Mouse (Mus musculus) hindbrain, embryonic 11.5 days (tissue): Measurements from ENCODE around the gene Fam222a. TPM values are rescaled to one million over a fixed set of nuclear protein-coding genes. Genes with fewer than 3 reads are reported as not detected.

Experiments
- ATAC-seq: fragments of 200-750 bp; cut with Nextera tagmentation; 2 replicates; pipeline ENCODE4 v1.8.0; 2017; ENCODE audit warnings: mild to moderate bottlenecking, moderate TSS enrichment, moderate library complexity; ENCODE audit not compliant: low FRiP score
- DNase-seq: peaks from one replicate; pipeline ENCODE4 v3.0.0-alpha.2; 2015; ENCODE audit warnings: low spot score
- H3K27ac ChIP-seq: fragments of 300-500 bp; sonication (generic); 2 replicates; pipeline ENCODE4 v1.5.1; 2014; ENCODE audit warnings: mild to moderate bottlenecking, low read depth, low read length
- H3K27me3 ChIP-seq: fragments of 300-500 bp; sonication (generic); 2 replicates; pipeline ENCODE4 v1.6.1; 2014; ENCODE audit warnings: mild to moderate bottlenecking, low read length, moderate library complexity, mixed read lengths; ENCODE audit not compliant: control insufficient read depth, insufficient read depth
- H3K36me3 ChIP-seq: fragments of 300-500 bp; sonication (generic); 2 replicates; pipeline ENCODE4 v1.6.1; 2014; ENCODE audit warnings: mild to moderate bottlenecking, low read length, moderate library complexity, mixed read lengths; ENCODE audit not compliant: control insufficient read depth, insufficient read depth
- H3K4me1 ChIP-seq: fragments of 300-500 bp; sonication (generic); replicated peaks from 2 replicates; pipeline ENCODE4 v1.6.1; 2014; ENCODE audit warnings: low read length, mixed read lengths; ENCODE audit not compliant: control insufficient read depth, insufficient read depth
- H3K4me2 ChIP-seq: fragments of 300-500 bp; sonication (generic); replicated peaks from 2 replicates; pipeline ENCODE4 v1.6.1; 2014; ENCODE audit warnings: mild to moderate bottlenecking, low read depth, low read length
- H3K4me3 ChIP-seq: fragments of 300-500 bp; sonication (generic); 2 replicates; pipeline ENCODE4 v1.5.1; 2014; ENCODE audit warnings: low read depth, low read length
- H3K9ac ChIP-seq: fragments of 300-500 bp; sonication (generic); 2 replicates; pipeline ENCODE4 v1.6.1; 2014; ENCODE audit warnings: low read depth, low read length
- H3K9me3 ChIP-seq: fragments of 300-500 bp; sonication (generic); 2 replicates; pipeline ENCODE4 v1.6.1; 2016; ENCODE audit warnings: low read length; ENCODE audit not compliant: control insufficient read depth
- WGBS: fragments of 180-500 bp; shearing (Covaris S2); extraction: QIAGEN DNeasy Blood & Tissue Kit; methylation state at CpG from one replicate; pipeline ENCODE4 v1.1.7; 2014; 5-methylcytosine and 5-hydroxymethylcytosine counted together
- polyA plus RNA-seq: library from polyadenylated mRNA; unstranded; fragments of >200 nt; fragmentation: Nextera tagmentation; extraction: Ambion mirVana; gene quantifications from 2 replicates; pipeline ENCODE4 v1.2.1, GENCODE M21; 2014

Gene Fam222a
- polyA plus RNA-seq, 1 experiment from 2014 or later, result 6.5 TPM

- 62% methylated on average over 6 of the region's 6 CpGs for WGBS
- ATAC-seq (no peak), DNase-seq (no peak)
- Histone ChIP-seq H3K36me3 (no peaks in the 10 kb centered on the region), H3K27me3 (no peaks in the 10 kb centered on the region), H3K4me1 (peaks cover 6% of the 10 kb centered on the region), H3K9ac (no peak overlapping the region), H3K9me3 (no peaks in the 10 kb centered on the region), H3K4me3 (no peak overlapping the region), H3K4me2 (no peak overlapping the region), H3K27ac (no peak overlapping the region)
Observed at GRCm38 (mm10) chr5:114597652-114598051, 29.8 kb downstream of the Fam222a start.

- Histone ChIP-seq H3K9me3 (no peaks in the 10 kb centered on the region), H3K9ac (no peak overlapping the region), H3K4me3 (no peak overlapping the region), H3K27ac (no peak overlapping the region), H3K4me1 (peaks cover 10% of the 10 kb centered on the region), H3K4me2 (no peak overlapping the region), H3K36me3 (no peaks in the 10 kb centered on the region), H3K27me3 (no peaks in the 10 kb centered on the region)
- DNase-seq (no peak), ATAC-seq (no peak)
- 84% methylated on average over 8 of the region's 8 CpGs for WGBS
Observed at GRCm38 (mm10) chr5:114602012-114602411, 34.2 kb downstream of the Fam222a start.

- DNase-seq (no peak), ATAC-seq (no peak)
- H3K27me3 ChIP-seq, result no peaks in the 10 kb centered on the region
- no peaks in the 10 kb centered on the region for H3K9me3 ChIP-seq
- H3K27ac ChIP-seq, result no peak overlapping the region
- 86% methylated on average over 5 of the region's 5 CpGs for WGBS
- H3K4me2 ChIP-seq, result no peak overlapping the region
- H3K36me3 ChIP-seq, result no peaks in the 10 kb centered on the region
- no peak overlapping the region for H3K9ac ChIP-seq
- no peak overlapping the region for H3K4me3 ChIP-seq
- peaks cover 8% of the 10 kb centered on the region for H3K4me1 ChIP-seq
Observed at GRCm38 (mm10) chr5:114603975-114604374, 36.2 kb downstream of the Fam222a start.

GRCm38 (mm10) chr5:114604781-114605290, 37.0 kb downstream of the Fam222a start:
- DNase-seq (peak; percentile 71), ATAC-seq (peak; percentile 74)
- no peak overlapping the region for H3K4me2 ChIP-seq
- H3K4me1 ChIP-seq, result peaks cover 8% of the 10 kb centered on the region
- no peak overlapping the region for H3K4me3 ChIP-seq
- no peaks in the 10 kb centered on the region for H3K36me3 ChIP-seq
- no peaks in the 10 kb centered on the region for H3K9me3 ChIP-seq
- H3K27me3 ChIP-seq, result no peaks in the 10 kb centered on the region
- WGBS, result 26% methylated on average over 11 of the region's 11 CpGs
- H3K9ac ChIP-seq, result no peak overlapping the region
- peak overlapping the region; percentile 17; the same call in 1 of the 2 replicates for H3K27ac ChIP-seq

GRCm38 (mm10) chr5:114605981-114606380, 38.2 kb downstream of the Fam222a start:
- Histone ChIP-seq H3K36me3 (no peaks in the 10 kb centered on the region), H3K4me3 (no peak overlapping the region), H3K4me2 (no peak overlapping the region), H3K9me3 (no peaks in the 10 kb centered on the region), H3K27ac (no peak overlapping the region), H3K4me1 (peaks cover 8% of the 10 kb centered on the region), H3K9ac (no peak overlapping the region), H3K27me3 (no peaks in the 10 kb centered on the region)
- WGBS, result 93% methylated on average over 6 of the region's 6 CpGs
- DNase-seq (no peak), ATAC-seq (no peak)

GRCm38 (mm10) chr5:114607651-114608050, 39.8 kb downstream of the Fam222a start:
- H3K9me3 ChIP-seq, result no peaks in the 10 kb centered on the region
- no peak for DNase-seq
- ATAC-seq, result no peak
- no peak overlapping the region for H3K27ac ChIP-seq
- H3K4me1 ChIP-seq, result peaks cover 8% of the 10 kb centered on the region
- no peak overlapping the region for H3K4me3 ChIP-seq
- 91% methylated on average over 8 of the region's 8 CpGs for WGBS
- no peak overlapping the region for H3K9ac ChIP-seq
- no peak overlapping the region for H3K4me2 ChIP-seq
- no peaks in the 10 kb centered on the region for H3K27me3 ChIP-seq
- no peaks in the 10 kb centered on the region for H3K36me3 ChIP-seq

GRCm38 (mm10) chr5:114608516-114608915, 40.7 kb downstream of the Fam222a start:
- H3K4me3 ChIP-seq, result no peak overlapping the region
- H3K4me1 ChIP-seq, result peaks cover 8% of the 10 kb centered on the region
- no peak overlapping the region for H3K9ac ChIP-seq
- peak; percentile 88 for DNase-seq
- no peaks in the 10 kb centered on the region for H3K9me3 ChIP-seq
- H3K36me3 ChIP-seq, result no peaks in the 10 kb centered on the region
- H3K27ac ChIP-seq, result peak overlapping the region; percentile 56
- 0 out of 2 replicates have a peak, but pooled peaks have one; percentile 13 for ATAC-seq
- WGBS, result 6% methylated on average over 12 of the region's 12 CpGs
- no peaks in the 10 kb centered on the region for H3K27me3 ChIP-seq
- no peak overlapping the region for H3K4me2 ChIP-seq

GRCm38 (mm10) chr5:114611256-114611655, 43.4 kb downstream of the Fam222a start:
- H3K27ac ChIP-seq, result no peak overlapping the region
- 85% methylated on average over 10 of the region's 10 CpGs for WGBS
- ATAC-seq, result no peak

GRCm38 (mm10) chr5:114611968-114612608, 44.3 kb downstream of the Fam222a start:
- DNase-seq, result peak; percentile 68
- Histone ChIP-seq H3K27ac (no peak overlapping the region), H3K36me3 (no peaks in the 10 kb centered on the region), H3K27me3 (no peaks in the 10 kb centered on the region), H3K4me3 (no peak overlapping the region), H3K4me2 (no peak overlapping the region), H3K9ac (no peak overlapping the region), H3K4me1 (no peaks in the 10 kb centered on the region; the same call in none of the 2 replicates), H3K9me3 (no peaks in the 10 kb centered on the region)
- WGBS, result 66% methylated on average over 24 of the region's 25 CpGs
- ATAC-seq, result no peak

More at GRCm38 (mm10) chr5:114611256-114611655, 43.4 kb downstream of the Fam222a start:
- Histone ChIP-seq H3K27me3 (no peaks in the 10 kb centered on the region), H3K9ac (no peak overlapping the region), H3K4me1 (no peaks in the 10 kb centered on the region; the same call in none of the 2 replicates), H3K4me2 (no peak overlapping the region), H3K36me3 (no peaks in the 10 kb centered on the region), H3K9me3 (no peaks in the 10 kb centered on the region), H3K4me3 (no peak overlapping the region)
- no peak for DNase-seq
